Mouse (Mus musculus) neural tube, embryonic 11.5 days (tissue): ENCODE results near the gene Pck2. TPM values are rescaled to one million over a fixed set of nuclear protein-coding genes. Genes with fewer than 3 reads are reported as not detected.

Experiments
- ATAC-seq: fragments of 200-750 bp; cut with Nextera tagmentation; 2 replicates; pipeline ENCODE4 v1.8.0; 2017; ENCODE audit warnings: moderate number of reproducible peaks, mild to moderate bottlenecking, moderate TSS enrichment, moderate library complexity; ENCODE audit not compliant: insufficient read depth, low FRiP score, low TSS enrichment
- DNase-seq: peaks from one replicate; pipeline ENCODE4 v3.0.0-alpha.2; 2015; ENCODE audit warnings: low spot score
- H3K27ac ChIP-seq: fragments of 300-500 bp; sonication (generic); 2 replicates; pipeline ENCODE4 v1.5.1; 2014; ENCODE audit warnings: low read depth, mild to moderate bottlenecking, low read length
- H3K27me3 ChIP-seq: fragments of 300-500 bp; sonication (generic); 2 replicates; pipeline ENCODE4 v1.6.1; 2014; ENCODE audit warnings: mild to moderate bottlenecking, low read length, mixed read lengths; ENCODE audit not compliant: control insufficient read depth, insufficient read depth
- H3K36me3 ChIP-seq: fragments of 300-500 bp; sonication (generic); 2 replicates; pipeline ENCODE4 v1.6.1; 2014; ENCODE audit warnings: mild to moderate bottlenecking, low read length, moderate library complexity, mixed read lengths; ENCODE audit not compliant: control insufficient read depth, insufficient read depth
- H3K4me1 ChIP-seq: fragments of 300-500 bp; sonication (generic); 2 replicates; pipeline ENCODE4 v1.6.1; 2014; ENCODE audit warnings: low read length, mixed read lengths; ENCODE audit not compliant: control insufficient read depth, insufficient read depth
- H3K4me2 ChIP-seq: fragments of 300-500 bp; sonication (generic); 2 replicates; pipeline ENCODE4 v1.6.1; 2014; ENCODE audit warnings: low read depth, mild to moderate bottlenecking, moderate library complexity
- H3K4me3 ChIP-seq: fragments of 300-500 bp; sonication (generic); 2 replicates; pipeline ENCODE4 v1.5.1; 2014; ENCODE audit warnings: low read depth, low read length
- H3K9ac ChIP-seq: fragments of 300-500 bp; sonication (generic); 2 replicates; pipeline ENCODE4 v1.6.1; 2014; ENCODE audit warnings: mild to moderate bottlenecking, low read length
- H3K9me3 ChIP-seq: fragments of 300-500 bp; sonication (generic); 2 replicates; pipeline ENCODE4 v1.6.1; 2016; ENCODE audit warnings: low read length; ENCODE audit not compliant: control insufficient read depth
- WGBS: fragments of 180-500 bp; shearing (Covaris S2); extraction: QIAGEN DNeasy Blood & Tissue Kit; methylation state at CpG from one replicate; pipeline ENCODE4 v1.1.7; 2014; 5-methylcytosine and 5-hydroxymethylcytosine counted together
- polyA plus RNA-seq: library from polyadenylated mRNA; unstranded; fragments of >200 nt; fragmentation: Nextera tagmentation; extraction: Ambion mirVana; gene quantifications from 2 replicates; pipeline ENCODE4 v1.2.1, GENCODE M21; 2014

Gene Pck2
- polyA plus RNA-seq, 1 experiment from 2014 or later, result 14.5 TPM

GRCm38 (mm10) chr14:55592226-55592625, 52.2 kb downstream of the Pck2 start:
- Histone ChIP-seq H3K4me3 (peak overlapping the region; percentile 85), H3K27me3 (no peaks in the 10 kb centered on the region), H3K27ac (no peak overlapping the region; the same call in 1 of the 2 replicates), H3K9me3 (no peaks in the 10 kb centered on the region), H3K4me1 (peaks cover 7% of the 10 kb centered on the region), H3K9ac (peak overlapping the region; percentile 83), H3K36me3 (peaks cover 10% of the 10 kb centered on the region), H3K4me2 (peak overlapping the region; percentile 98)
- ATAC-seq, result no peak
- 10% methylated on average over 16 of the region's 16 CpGs for WGBS
- no peak for DNase-seq

GRCm38 (mm10) chr14:55596036-55596690, 56.1 kb downstream of the Pck2 start:
- WGBS, result 79% methylated on average over 13 of the region's 13 CpGs
- Histone ChIP-seq H3K36me3 (peaks cover 18% of the 10 kb centered on the region), H3K4me2 (no peak overlapping the region), H3K9ac (no peak overlapping the region), H3K4me1 (peaks cover 7% of the 10 kb centered on the region), H3K4me3 (no peak overlapping the region), H3K9me3 (no peaks in the 10 kb centered on the region), H3K27ac (no peak overlapping the region), H3K27me3 (no peaks in the 10 kb centered on the region)
- no peak for ATAC-seq
- no peak for DNase-seq

GRCm38 (mm10) chr14:55598521-55599390, 58.7 kb downstream of the Pck2 start:
- no peaks in the 10 kb centered on the region for H3K4me1 ChIP-seq
- H3K27ac ChIP-seq, result no peak overlapping the region
- DNase-seq (no peak), ATAC-seq (no peak)
- H3K9ac ChIP-seq, result no peak overlapping the region
- no peak overlapping the region for H3K4me2 ChIP-seq
- H3K36me3 ChIP-seq, result peaks cover 24% of the 10 kb centered on the region
- no peak overlapping the region for H3K4me3 ChIP-seq
- WGBS, result 93% methylated on average over 21 of the region's 21 CpGs
- no peaks in the 10 kb centered on the region for H3K27me3 ChIP-seq
- no peaks in the 10 kb centered on the region for H3K9me3 ChIP-seq

Other genes starting within 250 kb of the Pck2 start
- 33.2 and 36.5 TPM in 2 replicates for gene Dhrs4, start 61.5 kb upstream of the Pck2 start, polyA plus RNA-seq
- 9.4 and 9.5 TPM in 2 replicates for gene Carmil3, start 49.6 kb upstream of the Pck2 start, polyA plus RNA-seq
- gene Cpne6, start 29.8 kb upstream of the Pck2 start, polyA plus RNA-seq, result 0.99 and 1.7 TPM in 2 replicates
- gene Nrl, start 15.3 kb upstream of the Pck2 start, polyA plus RNA-seq, result not detected in 2 replicates
- gene Dcaf11, start 19.7 kb downstream of the Pck2 start, polyA plus RNA-seq, result 84.4 and 85.1 TPM in 2 replicates
- 0.80 TPM in 1 of 2 replicates, not detected in the other for gene A730061H03Rik, start 20.1 kb downstream of the Pck2 start, polyA plus RNA-seq
- gene Fitm1, start 35.4 kb downstream of the Pck2 start, polyA plus RNA-seq, result 4.7 and 6.8 TPM in 2 replicates
- gene Psme1, start 37.9 kb downstream of the Pck2 start, polyA plus RNA-seq, result 112 and 123 TPM in 2 replicates
- 6.0 and 7.6 TPM in 2 replicates for gene Emc9, start 45.0 kb downstream of the Pck2 start, polyA plus RNA-seq
- gene Psme2, start 50.8 kb downstream of the Pck2 start, polyA plus RNA-seq, result 188 and 218 TPM in 2 replicates
- gene Rnf31, start 51.4 kb downstream of the Pck2 start, polyA plus RNA-seq, result 10.2 and 13.0 TPM in 2 replicates
- gene Irf9, start 63.3 kb downstream of the Pck2 start, polyA plus RNA-seq, result 5.7 and 5.9 TPM in 2 replicates
- gene Rec8, start 77.8 kb downstream of the Pck2 start, polyA plus RNA-seq, result 12.0 and 12.4 TPM in 2 replicates
- gene Ipo4, start 95.7 kb downstream of the Pck2 start, polyA plus RNA-seq, result 99.2 and 104 TPM in 2 replicates
- 1.0 and 1.6 TPM in 2 replicates for gene Gm49378, start 97.6 kb downstream of the Pck2 start, polyA plus RNA-seq
- 64.2 and 65.8 TPM in 2 replicates for gene Tm9sf1, start 103.5 kb downstream of the Pck2 start, polyA plus RNA-seq
- gene Tssk4, start 109.9 kb downstream of the Pck2 start, polyA plus RNA-seq, result 0.89 and 0.93 TPM in 2 replicates
- gene Mdp1, start 120.2 kb downstream of the Pck2 start, polyA plus RNA-seq, result 65.5 and 65.7 TPM in 2 replicates
- gene Gmpr2, start 131.7 kb downstream of the Pck2 start, polyA plus RNA-seq, result 53.1 and 66.7 TPM in 2 replicates
- 573 and 583 TPM in 2 replicates for gene Nedd8, start 131.9 kb downstream of the Pck2 start, polyA plus RNA-seq
- 50.7 and 61.2 TPM in 2 replicates for gene Tinf2, start 141.6 kb downstream of the Pck2 start, polyA plus RNA-seq
- 0.37 and 0.57 TPM in 2 replicates for gene Tgm1, start 173.7 kb downstream of the Pck2 start, polyA plus RNA-seq
- gene Rabggta, start 182.0 kb downstream of the Pck2 start, polyA plus RNA-seq, result 26.5 and 29.3 TPM in 2 replicates
- 68.6 and 76.8 TPM in 2 replicates for gene Dhrs1, start 205.4 kb downstream of the Pck2 start, polyA plus RNA-seq
- gene Nop9, start 205.4 kb downstream of the Pck2 start, polyA plus RNA-seq, result 51.9 and 53.8 TPM in 2 replicates
- 0.32 TPM in 1 of 2 replicates, not detected in the other for gene Cideb, start 218.2 kb downstream of the Pck2 start, polyA plus RNA-seq
- gene Ltb4r2, start 221.2 kb downstream of the Pck2 start, polyA plus RNA-seq, result 0.20 and 0.52 TPM in 2 replicates
- gene Ltb4r1, start 225.7 kb downstream of the Pck2 start, polyA plus RNA-seq, result 0.18 and 0.27 TPM in 2 replicates
- 8.9 and 9.0 TPM in 2 replicates for gene Adcy4, start 243.8 kb downstream of the Pck2 start, polyA plus RNA-seq
- gene Ripk3, start 248.6 kb downstream of the Pck2 start, polyA plus RNA-seq, result 14.2 and 16.6 TPM in 2 replicates